Mouse (Mus musculus) cortical plate, adult 2 months (tissue): ENCODE measurements around the gene Samd15. TPM values are rescaled to one million over a fixed set of nuclear protein-coding genes. Genes with fewer than 3 reads are reported as not detected.
A peak's percentile ranks its signal among the peaks of the same experiment; 100 is the strongest.
"Not testable (repeated sequence)": the region's sequence is repeated elsewhere in the genome, so short reads cannot be mapped to it uniquely, and the experiment has no call there.

Source experiments
- H3K27ac ChIP-seq: fragments of 200-500 bp; 2 replicates; pipeline ENCODE4 v1.5.1; 2012; ENCODE audit warnings: low read length, control low read depth, inconsistent platforms; ENCODE audit not compliant: insufficient read depth
- H3K4me1 ChIP-seq: fragments of 200-500 bp; 2 replicates; pipeline ENCODE4 v1.6.1; 2011; ENCODE audit warnings: low read length; ENCODE audit not compliant: control insufficient read depth, insufficient read depth
- H3K4me3 ChIP-seq: fragments of 200-500 bp; 2 replicates; pipeline ENCODE4 v1.5.1; 2011; ENCODE audit warnings: mild to moderate bottlenecking, low read length, control low read depth; ENCODE audit not compliant: insufficient read depth
- CTCF ChIP-seq: fragments of 200-500 bp; IDR thresholded peaks from 2 replicates; pipeline ENCODE4 v1.5.1; 2011; ENCODE audit warnings: mild to moderate bottlenecking, control low read depth, low read length; ENCODE audit not compliant: insufficient read depth; ENCODE audit errors: extremely low read depth
- POLR2A ChIP-seq: fragments of 200-500 bp; IDR thresholded peaks from 2 replicates; pipeline ENCODE4 v1.6.1; 2011; ENCODE audit warnings: mild to moderate bottlenecking, low read length, control low read depth; ENCODE audit not compliant: insufficient read depth; ENCODE audit errors: extremely low read depth
- polyA plus RNA-seq: library from polyadenylated mRNA; depleted of rRNA; stranded (reverse); fragments of >200 nt; gene quantifications from 2 replicates; pipeline ENCODE4 v1.2.3, GENCODE M21; 2012; rRNA removed

The Samd15 gene
- polyA plus RNA-seq, result 2.8 and 3.4 TPM in 2 replicates

GRCm38 (mm10) chr12:87199206-87199972, at the start of gene Samd15:
Gene Samd15, plus strand, starts transcription at chr12:87199723.
- Histone ChIP-seq H3K27ac (peak within 1 kb of the TSS; percentile 85), H3K4me3 (peak within 1 kb of the TSS; percentile 78)
- TF ChIP-seq CTCF, result no peak
- no peak for TF ChIP-seq POLR2A

GRCm38 (mm10) chr12:87154448-87154847, 45.1 kb upstream of the Samd15 start:
- not testable (repeated sequence) for H3K27ac ChIP-seq, H3K4me3 ChIP-seq, H3K4me1 ChIP-seq

More at GRCm38 (mm10) chr12:87199206-87199972, at the start of gene Samd15:
- H3K4me1 ChIP-seq, result peaks cover 6% of the 10 kb centered on the region; the same call in 1 of the 2 replicates

- TF ChIP-seq POLR2A (no peak), CTCF (no peak)
- Histone ChIP-seq H3K4me1 (no peaks in the 10 kb centered on the region), H3K4me3 (no peak overlapping the region), H3K27ac (no peak overlapping the region)
These were observed 42.2 kb upstream of the Samd15 start for GRCm38 (mm10) chr12:87157361-87157760.

- no peak overlapping the region for H3K4me3 ChIP-seq
- no peaks in the 10 kb centered on the region for H3K4me1 ChIP-seq
- TF ChIP-seq POLR2A (no peak), CTCF (no peak)
- H3K27ac ChIP-seq, result no peak overlapping the region
These were observed 41.4 kb upstream of the Samd15 start for GRCm38 (mm10) chr12:87158099-87158498.

- H3K4me3 ChIP-seq, result no peak overlapping the region
- TF ChIP-seq POLR2A (no peak), CTCF (no peak)
- no peak overlapping the region for H3K27ac ChIP-seq
- H3K4me1 ChIP-seq, result no peaks in the 10 kb centered on the region
These were observed 39.2 kb upstream of the Samd15 start for GRCm38 (mm10) chr12:87160310-87160709.

- Histone ChIP-seq H3K4me3 (no peak overlapping the region), H3K27ac (no peak overlapping the region), H3K4me1 (no peaks in the 10 kb centered on the region)
- no peak for TF ChIP-seq CTCF
- no peak for TF ChIP-seq POLR2A
These were observed 38.7 kb upstream of the Samd15 start for GRCm38 (mm10) chr12:87160815-87161214.

- Histone ChIP-seq H3K27ac (no peak overlapping the region), H3K4me3 (no peak overlapping the region), H3K4me1 (peaks cover 1% of the 10 kb centered on the region; the same call in 1 of the 2 replicates)
- no peak for TF ChIP-seq CTCF
- TF ChIP-seq POLR2A, result no peak
These were observed 24.2 kb upstream of the Samd15 start for GRCm38 (mm10) chr12:87175194-87175946.

GRCm38 (mm10) chr12:87177631-87178030, 21.9 kb upstream of the Samd15 start:
- no peak overlapping the region for H3K27ac ChIP-seq
- no peak overlapping the region for H3K4me3 ChIP-seq
- H3K4me1 ChIP-seq, result peaks cover 1% of the 10 kb centered on the region; the same call in 1 of the 2 replicates
- TF ChIP-seq POLR2A (no peak), CTCF (no peak)

- no peak for TF ChIP-seq POLR2A
- TF ChIP-seq CTCF, result no peak
- H3K4me1 ChIP-seq, result peaks cover 4% of the 10 kb centered on the region; the same call in 1 of the 2 replicates
- no peak overlapping the region for H3K4me3 ChIP-seq
- no peak overlapping the region for H3K27ac ChIP-seq
These were observed 6.5 kb upstream of the Samd15 start for GRCm38 (mm10) chr12:87193008-87193407.
